Mouse (Mus musculus): ENCODE results near the gene Rtn4r. TPM values are rescaled to one million over a fixed set of nuclear protein-coding genes. Genes with fewer than 3 reads are reported as not detected.

Gene Rtn4r
- not detected for polyA plus RNA-seq (2014; fragmentation: Illumina TruSeq; extraction: RNeasy Lipid Tissue Mini Kit (QIAGEN cat#74804))

DNA sequence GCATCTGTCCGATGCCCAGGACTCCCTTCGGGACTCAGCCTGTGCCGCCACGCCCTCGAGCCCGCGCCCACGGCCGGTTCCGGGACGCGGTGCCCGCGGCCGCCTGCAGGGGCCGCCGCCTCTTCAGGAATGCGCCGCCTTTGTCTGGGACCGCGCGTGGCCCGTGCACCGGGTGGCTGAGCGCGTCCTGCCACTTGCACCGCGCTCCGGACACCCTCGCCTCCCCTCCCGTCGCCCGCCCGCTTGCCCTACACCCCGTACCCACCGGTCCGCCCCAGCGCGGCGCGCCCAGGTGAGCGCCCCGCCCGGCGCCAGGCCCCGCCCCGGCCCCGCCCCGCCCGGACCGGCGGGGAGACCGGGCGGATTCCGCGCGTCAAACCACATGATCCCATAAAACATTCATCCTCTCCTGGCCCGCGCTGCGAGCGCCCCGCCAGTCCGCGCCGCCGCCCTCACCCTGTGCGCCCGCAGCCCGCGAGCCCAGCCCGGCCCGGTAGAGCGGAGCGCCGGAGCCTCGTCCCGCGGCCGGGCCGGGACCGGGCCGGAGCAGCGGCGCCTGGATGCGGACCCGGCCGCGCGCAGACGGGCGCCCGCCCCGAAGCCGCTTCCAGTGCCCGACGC, at the start of gene Rtn4r:
Rtn4r (plus strand) TSS at position 402 of the 621 bp plus-strand sequence.

Other genes starting within 250 kb of the Rtn4r start
- gene Gm20518, start 236.0 kb upstream of the Rtn4r start, polyA plus RNA-seq (2014; fragmentation: Illumina TruSeq; extraction: RNeasy Lipid Tissue Mini Kit (QIAGEN cat#74804)) = not detected
- gene Tssk1, start 233.4 kb upstream of the Rtn4r start, polyA plus RNA-seq (2014; fragmentation: Illumina TruSeq; extraction: RNeasy Lipid Tissue Mini Kit (QIAGEN cat#74804)) = not detected
- gene Dgcr2, start 229.1 kb upstream of the Rtn4r start, polyA plus RNA-seq (2014; fragmentation: Illumina TruSeq; extraction: RNeasy Lipid Tissue Mini Kit (QIAGEN cat#74804)) = 13.3 TPM
- gene Tssk2, start 229.0 kb upstream of the Rtn4r start, polyA plus RNA-seq (2014; fragmentation: Illumina TruSeq; extraction: RNeasy Lipid Tissue Mini Kit (QIAGEN cat#74804)) = not detected
- 2.9 TPM for gene Ess2, start 216.3 kb upstream of the Rtn4r start, polyA plus RNA-seq (2014; fragmentation: Illumina TruSeq; extraction: RNeasy Lipid Tissue Mini Kit (QIAGEN cat#74804))
- gene Gsc2, start 212.6 kb upstream of the Rtn4r start, polyA plus RNA-seq (2014; fragmentation: Illumina TruSeq; extraction: RNeasy Lipid Tissue Mini Kit (QIAGEN cat#74804)) = not detected
- gene Slc25a1, start 199.4 kb upstream of the Rtn4r start, polyA plus RNA-seq (2014; fragmentation: Illumina TruSeq; extraction: RNeasy Lipid Tissue Mini Kit (QIAGEN cat#74804)) = 11.5 TPM
- not detected for gene Vpreb2, start 147.2 kb upstream of the Rtn4r start, polyA plus RNA-seq (2014; fragmentation: Illumina TruSeq; extraction: RNeasy Lipid Tissue Mini Kit (QIAGEN cat#74804))
- gene Dgcr6, start 74.8 kb upstream of the Rtn4r start, polyA plus RNA-seq (2014; fragmentation: Illumina TruSeq; extraction: RNeasy Lipid Tissue Mini Kit (QIAGEN cat#74804)) = 3.3 TPM
- not detected for gene Prodh, start 37.4 kb upstream of the Rtn4r start, polyA plus RNA-seq (2014; fragmentation: Illumina TruSeq; extraction: RNeasy Lipid Tissue Mini Kit (QIAGEN cat#74804))
- not detected for gene Ccdc188, start 90.2 kb downstream of the Rtn4r start, polyA plus RNA-seq (2014; fragmentation: Illumina TruSeq; extraction: RNeasy Lipid Tissue Mini Kit (QIAGEN cat#74804))
- gene Zdhhc8, start 107.5 kb downstream of the Rtn4r start, polyA plus RNA-seq (2014; fragmentation: Illumina TruSeq; extraction: RNeasy Lipid Tissue Mini Kit (QIAGEN cat#74804)) = 0.11 TPM
- 16.7 TPM for gene Trmt2a, start 121.0 kb downstream of the Rtn4r start, polyA plus RNA-seq (2014; fragmentation: Illumina TruSeq; extraction: RNeasy Lipid Tissue Mini Kit (QIAGEN cat#74804))
- gene Ranbp1, start 121.1 kb downstream of the Rtn4r start, polyA plus RNA-seq (2014; fragmentation: Illumina TruSeq; extraction: RNeasy Lipid Tissue Mini Kit (QIAGEN cat#74804)) = 221 TPM
- gene Gm49776, start 130.7 kb downstream of the Rtn4r start, polyA plus RNA-seq (2014; fragmentation: Illumina TruSeq; extraction: RNeasy Lipid Tissue Mini Kit (QIAGEN cat#74804)) = not detected
- gene Dgcr8, start 161.6 kb downstream of the Rtn4r start, polyA plus RNA-seq (2014; fragmentation: Illumina TruSeq; extraction: RNeasy Lipid Tissue Mini Kit (QIAGEN cat#74804)) = 42.0 TPM
- gene Tango2, start 220.5 kb downstream of the Rtn4r start, polyA plus RNA-seq (2014; fragmentation: Illumina TruSeq; extraction: RNeasy Lipid Tissue Mini Kit (QIAGEN cat#74804)) = 1.9 TPM
- 0.11 TPM for gene Arvcf, start 220.5 kb downstream of the Rtn4r start, polyA plus RNA-seq (2014; fragmentation: Illumina TruSeq; extraction: RNeasy Lipid Tissue Mini Kit (QIAGEN cat#74804))